8 mouse cellular contexts compared by ENCODE assay signal in the genomic region with DNA sequence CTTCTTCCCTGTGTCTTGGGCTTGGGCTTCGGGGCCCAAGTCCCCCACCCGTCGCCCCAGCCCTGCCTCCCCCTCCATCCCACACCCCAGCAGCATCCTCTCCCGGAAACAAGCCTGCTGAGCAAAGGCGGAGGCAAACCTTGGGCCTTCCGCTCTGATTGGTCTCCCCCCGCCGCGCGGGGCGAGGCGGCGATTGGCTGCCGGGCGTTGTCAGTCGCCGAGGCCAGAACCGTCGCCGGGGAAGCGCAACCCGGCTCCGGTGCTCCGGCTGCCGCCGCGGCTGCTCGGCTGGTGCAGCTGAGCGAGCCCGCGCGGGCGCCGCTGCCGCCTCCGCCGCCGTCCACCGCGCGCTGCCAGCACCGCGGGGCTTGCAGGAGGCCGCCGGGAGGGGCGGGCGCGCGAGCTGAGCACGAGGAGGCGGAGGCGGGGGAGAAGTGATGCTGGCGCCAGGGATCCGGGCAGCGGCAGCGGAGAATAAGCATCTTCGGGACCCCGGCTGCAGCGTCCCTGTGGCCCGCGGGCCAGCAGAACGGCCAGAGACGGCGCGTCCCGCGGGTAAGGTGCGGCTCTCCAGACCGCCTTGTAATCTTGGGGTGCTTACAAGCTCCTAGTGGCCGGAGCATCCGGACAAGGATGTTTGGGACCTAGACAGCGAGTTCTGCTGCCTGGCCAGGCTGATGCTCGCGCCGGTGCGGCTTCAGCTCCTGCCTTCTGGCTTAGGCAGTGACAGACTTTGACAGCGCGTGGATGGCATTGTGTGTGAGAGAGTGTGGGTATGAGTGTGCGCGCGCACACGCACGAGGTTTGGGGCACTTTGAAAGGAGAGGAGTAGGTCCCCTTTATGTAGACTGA. TPM values are rescaled to one million over a fixed set of nuclear protein-coding genes. Genes with fewer than 3 reads are reported as not detected.
DNase-seq lines count a peak whose midpoint lies in the region; ATAC-seq lines count a peak whose summit lies in the region.

TSS of gene B3galt1 (plus strand) at position 392 of the 852 bp plus-strand sequence.

- peak; percentile 83 for DNase-seq in adrenal gland, postnatal 36 days
- DNase-seq in embryo, embryonic 9.5 days (ENCODE audit: extremely low spot score), result peak; percentile 87
- peak; percentile 89 to 94 for DNase-seq in left cerebral cortex, postnatal 10 days (ENCODE audit: extremely low spot score in 1 of 2, low spot score in 2 of 2)
- DNase-seq in right cerebral cortex, postnatal 36 days (ENCODE audit: low spot score in 2 of 2), result peak; percentile 88
- no peak for DNase-seq in B cell, adult 2 months

- peaks cover 4% of the 10 kb centered on the region for H3K27me3 ChIP-seq in intestine, embryonic 15.5 days (replicated peaks)

- WGBS in intestine, embryonic 15.5 days, result under 1% methylated on average over 77 of the region's 83 CpGs

- peak within 1 kb of the TSS; percentile 70 for H3K4me3 ChIP-seq in intestine, embryonic 15.5 days (replicated peaks)

- H3K27ac ChIP-seq in intestine, embryonic 15.5 days, result peak within 1 kb of the TSS; percentile 48; the same call in 1 of the 2 replicates

- H3K4me1 ChIP-seq in intestine, embryonic 15.5 days (replicated peaks), result peaks cover 9% of the 10 kb centered on the region; the same call in 1 of the 2 replicates

- ATAC-seq in granulocyte monocyte progenitor cell, adult 5-6 weeks (replicated peaks; ENCODE audit: poor library complexity, severe bottlenecking), result peak; percentile 81
- peak; percentile 97 for ATAC-seq in intestine, embryonic 15.5 days
- 0 out of 2 replicates have a peak, but pooled peaks have one; percentile 41 for ATAC-seq in megakaryocyte-erythroid progenitor cell, adult 5-6 weeks (replicated peaks; ENCODE audit: low FRiP score, low TSS enrichment, poor library complexity, severe bottlenecking)

- H3K36me3 ChIP-seq in intestine, embryonic 15.5 days, result no peaks in the 10 kb centered on the region

- no peaks in the 10 kb centered on the region for H3K9me3 ChIP-seq in intestine, embryonic 15.5 days

- H3K9ac ChIP-seq in intestine, embryonic 15.5 days, result peak within 1 kb of the TSS; percentile 53

- intact Hi-C loops in left cerebral cortex, postnatal 10 days (cut with DNase I), result loop anchor here (5.0 to 10.0 kb wide), 2 partner anchors 249 to 782 kb away; no protein-coding TSS in a partner anchor

- peak within 1 kb of the TSS; percentile 93 for H3K4me2 ChIP-seq in intestine, embryonic 15.5 days (replicated peaks)

RNA-seq across cellular contexts. Expression of gene B3galt1, which starts in this region (rescaled TPM):
- total RNA-seq in adrenal gland, postnatal 36 days (2021), result 1 to 10 TPM; 2.3 to 3.1 TPM
- total RNA-seq in granulocyte monocyte progenitor cell, adult 5-6 weeks (2014; fragmentation: Nextera tagmentation), result not detected in 2 replicates
- not detected in 2 replicates for total RNA-seq in granulocyte monocyte progenitor cell, adult 5-6 weeks (2017)
- polyA plus RNA-seq in intestine, embryonic 15.5 days (2015; fragmentation: Nextera tagmentation; extraction: Ambion mirVana), result 2.6 and 4.1 TPM in 2 replicates
- 100 to 1,000 TPM; 101 to 105 TPM for total RNA-seq in left cerebral cortex, postnatal 10 days (2021)
- not detected in 2 replicates for total RNA-seq in megakaryocyte-erythroid progenitor cell, adult 5-6 weeks (2014; fragmentation: Nextera tagmentation)
- total RNA-seq in megakaryocyte-erythroid progenitor cell, adult 5-6 weeks (2017), result 0.11 TPM in 1 of 2 replicates, not detected in the other

Comparison
In these comparisons a context has a peak if more than half of its experiments do, and no peak if none do; other contexts are left out.
1. RNA of gene B3galt1 (total RNA-seq): 101 to 105 TPM in left cerebral cortex, postnatal 10 days; 2.3 to 3.1 TPM in adrenal gland, postnatal 36 days, not detected in granulocyte monocyte progenitor cell, adult 5-6 weeks and 0.11 TPM in megakaryocyte-erythroid progenitor cell, adult 5-6 weeks; every median in the first group is over 10 times any median in the second.
2. Peak in ATAC-seq in granulocyte monocyte progenitor cell, adult 5-6 weeks; RNA of the gene not detected or under 1 TPM.
3. Peak in ATAC-seq in megakaryocyte-erythroid progenitor cell, adult 5-6 weeks; RNA of the gene not detected or under 1 TPM.
4. DNase-seq: peak in adrenal gland, postnatal 36 days (2 of 2), embryo, embryonic 9.5 days (single experiment), left cerebral cortex, postnatal 10 days (2 of 2) and right cerebral cortex, postnatal 36 days (2 of 2); none in B cell, adult 2 months (0 of 2).
5. ATAC-seq: peak in every context shown above with its lines; median percentile 97 in intestine, embryonic 15.5 days; 81 in granulocyte monocyte progenitor cell, adult 5-6 weeks; 41 in megakaryocyte-erythroid progenitor cell, adult 5-6 weeks.